14 mouse cellular contexts compared by ENCODE assay signal in genomic region chr6:115997726-115998311, GRCm38 (mm10). TPM values are rescaled to one million over a fixed set of nuclear protein-coding genes. Genes with fewer than 3 reads are reported as not detected.
A peak's percentile ranks its signal among the peaks of the same experiment; 100 is the strongest.
DNase-seq lines count a peak whose midpoint lies in the region; ATAC-seq and TF ChIP-seq lines count a peak whose summit lies in the region.
"Had no signal": no experiment of that assay in that cellular context is flagged by ENCODE, and none has a peak within 500 bp of the region (broad histone marks: within the 10 kb centered on the region; RNA-seq: fewer than 3 reads in every experiment).

No protein-coding gene starts in this region.

- TF ChIP-seq CTCF in stomach, postnatal 0 days (IDR thresholded peaks at IDR 0.05; ENCODE audit: low read depth), result 0 out of 2 replicates have a peak, but pooled peaks have one; percentile 26

- H3K27ac ChIP-seq in hindbrain, embryonic 10.5 days, result peak overlapping the region; percentile 2
- H3K27ac ChIP-seq in hindbrain, embryonic 16.5 days (ENCODE audit: low read depth, low read length), result no peak overlapping the region
- H3K27ac ChIP-seq in intestine, embryonic 14.5 days (ENCODE audit: low read depth), result peak overlapping the region; percentile 49; the same call in 1 of the 2 replicates
- peak overlapping the region; percentile 35; the same call in 1 of the 2 replicates for H3K27ac ChIP-seq in stomach, postnatal 0 days (replicated peaks)
- H3K27ac ChIP-seq: layer of hippocampus, adult 2 months had no signal

- WGBS in hindbrain, embryonic 10.5 days, result 19% methylated on average over 3 of the region's 3 CpGs
- WGBS in hindbrain, embryonic 16.5 days, result 34% methylated on average over 3 of the region's 3 CpGs
- WGBS in intestine, embryonic 14.5 days, result 9% methylated on average over 3 of the region's 3 CpGs
- WGBS in stomach, postnatal 0 days, result 15% methylated on average over 3 of the region's 3 CpGs

- H3K4me3 ChIP-seq in hindbrain, embryonic 10.5 days, result no peak overlapping the region
- no peak overlapping the region for H3K4me3 ChIP-seq in hindbrain, embryonic 16.5 days (ENCODE audit: low read length)
- H3K4me3 ChIP-seq in intestine, embryonic 14.5 days (ENCODE audit: low read depth, low read length), result no peak overlapping the region
- H3K4me3 ChIP-seq in stomach, postnatal 0 days (ENCODE audit: low read depth, low read length), result no peak overlapping the region
- H3K4me3 ChIP-seq: layer of hippocampus, adult 2 months had no signal

- no peak for TF ChIP-seq EP300 in stomach, postnatal 0 days (optimal IDR thresholded peaks at IDR 0.05)

- peaks cover 76% of the 10 kb centered on the region for H3K4me1 ChIP-seq in hindbrain, embryonic 10.5 days (replicated peaks)
- H3K4me1 ChIP-seq in hindbrain, embryonic 16.5 days (ENCODE audit: control insufficient read depth, insufficient read depth, low read depth, low read length), result peaks cover 12% of the 10 kb centered on the region
- peaks cover 37% of the 10 kb centered on the region for H3K4me1 ChIP-seq in intestine, embryonic 14.5 days (replicated peaks; ENCODE audit: control insufficient read depth, insufficient read depth, low read length)
- H3K4me1 ChIP-seq in stomach, postnatal 0 days (replicated peaks; ENCODE audit: control insufficient read depth, insufficient read depth), result peaks cover 3% of the 10 kb centered on the region; the same call in 1 of the 2 replicates

- ATAC-seq in hindbrain, embryonic 16.5 days, result no peak
- no peak for ATAC-seq in intestine, embryonic 14.5 days (replicated peaks; ENCODE audit: low FRiP score, low TSS enrichment, low read depth)
- ATAC-seq in stomach, postnatal 0 days (ENCODE audit: low FRiP score, low TSS enrichment), result no peak

- no peak overlapping the region for H3K4me2 ChIP-seq in hindbrain, embryonic 16.5 days (ENCODE audit: low read length)
- no peak overlapping the region for H3K4me2 ChIP-seq in intestine, embryonic 14.5 days (ENCODE audit: low read length)
- no peak overlapping the region for H3K4me2 ChIP-seq in stomach, postnatal 0 days (replicated peaks; ENCODE audit: low read depth)

- peaks cover 47% of the 10 kb centered on the region for H3K27me3 ChIP-seq in hindbrain, embryonic 10.5 days (ENCODE audit: insufficient read depth, poor library complexity, severe bottlenecking)
- peaks cover 20% of the 10 kb centered on the region for H3K27me3 ChIP-seq in hindbrain, embryonic 16.5 days (replicated peaks; ENCODE audit: control insufficient read depth, insufficient read depth, low read length)
- peaks cover 15% of the 10 kb centered on the region for H3K27me3 ChIP-seq in intestine, embryonic 14.5 days (replicated peaks; ENCODE audit: control insufficient read depth, insufficient read depth, low read length)
- H3K27me3 ChIP-seq in stomach, postnatal 0 days (ENCODE audit: control insufficient read depth, insufficient read depth, low read length), result no peaks in the 10 kb centered on the region; the same call in 1 of the 2 replicates

- H3K9me3 ChIP-seq in hindbrain, embryonic 10.5 days, result no peaks in the 10 kb centered on the region
- no peaks in the 10 kb centered on the region for H3K9me3 ChIP-seq in hindbrain, embryonic 16.5 days (ENCODE audit: control insufficient read depth, low read length)
- H3K9me3 ChIP-seq in intestine, embryonic 14.5 days (ENCODE audit: control insufficient read depth, low read length), result no peaks in the 10 kb centered on the region
- no peaks in the 10 kb centered on the region for H3K9me3 ChIP-seq in stomach, postnatal 0 days (ENCODE audit: control insufficient read depth, low read length)

- DNase-seq in hindbrain, embryonic 10.5 days (ENCODE audit: low spot score), result no peak
- peak; percentile 5 for DNase-seq in ovary, postnatal 36 days (ENCODE audit: low spot score)
- DNase-seq in ovary, adult 18-20 months (ENCODE audit: low spot score), result no peak
- no peak for DNase-seq in intestine, embryonic 14.5 days (ENCODE audit: low spot score)
- DNase-seq in stomach, postnatal 0 days (ENCODE audit: low spot score), result no peak
- DNase-seq in yolk sac, embryonic 10.5 days (ENCODE audit: low spot score), result no peak
- DNase-seq in layer of hippocampus, postnatal 25 days (ENCODE audit: extremely low spot score in 1 of 2, low spot score in 1 of 2), result no peak
- DNase-seq: cerebellum, adult 9-10 months; lung, adult 18-20 months; right cerebral cortex, adult 18-20 months had no signal

- H3K9ac ChIP-seq in hindbrain, embryonic 16.5 days (ENCODE audit: low read depth, low read length), result no peak overlapping the region
- H3K9ac ChIP-seq in intestine, embryonic 14.5 days (ENCODE audit: low read length), result no peak overlapping the region
- no peak overlapping the region for H3K9ac ChIP-seq in stomach, postnatal 0 days (ENCODE audit: low read length)

- no peaks in the 10 kb centered on the region for H3K36me3 ChIP-seq in hindbrain, embryonic 10.5 days
- H3K36me3 ChIP-seq in hindbrain, embryonic 16.5 days (ENCODE audit: control insufficient read depth, insufficient read depth, low read length), result no peaks in the 10 kb centered on the region
- H3K36me3 ChIP-seq in intestine, embryonic 14.5 days (ENCODE audit: control insufficient read depth, insufficient read depth, low read length), result no peaks in the 10 kb centered on the region
- no peaks in the 10 kb centered on the region for H3K36me3 ChIP-seq in stomach, postnatal 0 days (ENCODE audit: control insufficient read depth, insufficient read depth, low read length)

RNA-seq across cellular contexts. Expression of gene Plxnd1, which starts 3.0 kb away (rescaled TPM):
- 24.6 and 28.5 TPM in 2 replicates for polyA plus RNA-seq in hindbrain, embryonic 10.5 days (2016; fragmentation: Nextera tagmentation; extraction: Ambion mirVana)
- 8.5 and 10.5 TPM in 2 replicates for polyA plus RNA-seq in hindbrain, embryonic 16.5 days (2015; fragmentation: Nextera tagmentation; extraction: Ambion mirVana)
- 39.7 and 46.5 TPM in 2 replicates for polyA plus RNA-seq in intestine, embryonic 14.5 days (2014; fragmentation: Nextera tagmentation; extraction: Ambion mirVana)
- polyA plus RNA-seq in stomach, postnatal 0 days (2015; fragmentation: Nextera tagmentation; extraction: Ambion mirVana), result 9.7 and 10.4 TPM in 2 replicates
- 10 to 100 TPM; 17.8 to 24.5 TPM for total RNA-seq in layer of hippocampus, postnatal 25 days (2021)

RNA-seq across cellular contexts. Expression of gene H1foo, which starts 53.1 kb away (rescaled TPM):
- polyA plus RNA-seq in hindbrain, embryonic 10.5 days (2016; fragmentation: Nextera tagmentation; extraction: Ambion mirVana), result not detected in 2 replicates
- not detected in 2 replicates for polyA plus RNA-seq in hindbrain, embryonic 16.5 days (2015; fragmentation: Nextera tagmentation; extraction: Ambion mirVana)
- polyA plus RNA-seq in intestine, embryonic 14.5 days (2014; fragmentation: Nextera tagmentation; extraction: Ambion mirVana), result not detected in 2 replicates
- not detected in 2 replicates for polyA plus RNA-seq in stomach, postnatal 0 days (2015; fragmentation: Nextera tagmentation; extraction: Ambion mirVana)
- total RNA-seq in layer of hippocampus, postnatal 25 days (2021), result not detected
- total RNA-seq: adrenal gland, postnatal 4 days; gastrocnemius, postnatal 10 days; layer of hippocampus, adult 2 months had no signal
